Mouse (Mus musculus) myocyte (in vitro differentiated cells): ENCODE results near the gene Eed. TPM values are rescaled to one million over a fixed set of nuclear protein-coding genes. Genes with fewer than 3 reads are reported as not detected.

Source experiments
- H3K27me3 ChIP-seq: one replicate; pipeline ENCODE4 v1.6.1; 2011; ENCODE audit not compliant: control insufficient read depth, insufficient read depth, insufficient read length
- H3K36me3 ChIP-seq: one replicate; pipeline ENCODE4 v1.6.1; 2011; ENCODE audit not compliant: control insufficient read depth, insufficient read depth
- H3K4me2 ChIP-seq: one replicate; pipeline ENCODE4 v1.6.1; 2011; ENCODE audit warnings: low read depth, control low read depth
- H3K4me3 ChIP-seq: one replicate; pipeline ENCODE4 v1.5.1; 2011; ENCODE audit warnings: mild to moderate bottlenecking, control low read depth, moderate library complexity
- H3K79me2 ChIP-seq: one replicate; pipeline ENCODE4 v1.6.1; 2011; ENCODE audit not compliant: control insufficient read depth, insufficient read depth
- H3ac ChIP-seq: one replicate; pipeline ENCODE4 v1.6.1; 2011; ENCODE audit not compliant: control insufficient read depth, insufficient read length
- CEBPB ChIP-seq: IDR thresholded peaks from 2 replicates; pipeline ENCODE4 v1.6.1; 2011; ENCODE audit warnings: mild to moderate bottlenecking, moderate library complexity; ENCODE audit not compliant: poor library complexity, insufficient read depth, severe bottlenecking
- E2F4 ChIP-seq: IDR thresholded peaks from one replicate; pipeline ENCODE4 v1.6.1; 2011; ENCODE audit warnings: mild to moderate bottlenecking, control low read depth, moderate library complexity; ENCODE audit not compliant: insufficient read depth
- MAX ChIP-seq: IDR thresholded peaks from one replicate; pipeline ENCODE4 v1.6.1; 2011; ENCODE audit warnings: low read depth, mild to moderate bottlenecking, control low read depth
- MYOD1 ChIP-seq, 3 experiments: IDR thresholded peaks; one replicate each; pipeline ENCODE4 v1.6.1; 2011; ENCODE audit warnings: control low read depth in 2 of 3, low read depth in 2 of 3, mild to moderate bottlenecking in 2 of 3, moderate library complexity in 1 of 3; ENCODE audit not compliant: insufficient read length in 2 of 3, control insufficient read depth in 1 of 3
- MYOG ChIP-seq, 3 experiments: IDR thresholded peaks; one replicate each; pipeline ENCODE4 v1.6.1; 2011; ENCODE audit warnings: control low read depth in 2 of 3, low read depth in 2 of 3, mild to moderate bottlenecking in 2 of 3; ENCODE audit not compliant: insufficient read length in 2 of 3, control insufficient read depth in 1 of 3, insufficient read depth in 1 of 3
- POLR2A ChIP-seq: IDR thresholded peaks from one replicate; pipeline ENCODE4 v1.6.1; 2011; ENCODE audit warnings: low read depth, mild to moderate bottlenecking, control low read depth, moderate library complexity; ENCODE audit not compliant: insufficient read length
- POLR2AphosphoS2 ChIP-seq: IDR thresholded peaks from one replicate; pipeline ENCODE4 v1.6.1; 2011; ENCODE audit warnings: low read depth, control low read depth; ENCODE audit not compliant: insufficient read length
- REST ChIP-seq: IDR thresholded peaks from one replicate; pipeline ENCODE4 v1.6.1; 2011; ENCODE audit warnings: mild to moderate bottlenecking, control low read depth, moderate library complexity; ENCODE audit not compliant: insufficient read depth, insufficient read length
- SRF ChIP-seq: IDR thresholded peaks from one replicate; pipeline ENCODE4 v1.6.1; 2011; ENCODE audit warnings: low read depth; ENCODE audit not compliant: control insufficient read depth, insufficient read length
- TCF12 ChIP-seq: IDR thresholded peaks from one replicate; pipeline ENCODE4 v1.6.1; 2011; ENCODE audit warnings: mild to moderate bottlenecking, control low read depth; ENCODE audit not compliant: poor library complexity, insufficient read depth, severe bottlenecking
- TCF3 ChIP-seq: IDR thresholded peaks from one replicate; pipeline ENCODE4 v1.6.1; 2011; ENCODE audit warnings: low read depth, control low read depth; ENCODE audit not compliant: insufficient read length
- USF1 ChIP-seq: IDR thresholded peaks from one replicate; pipeline ENCODE4 v1.6.1; 2011; ENCODE audit warnings: low read depth, mild to moderate bottlenecking, control low read depth, moderate library complexity
- polyA plus RNA-seq: library from polyadenylated mRNA; unstranded; fragments of >200 nt; fragmentation: generic; extraction: Trizol; gene quantifications from one replicate; pipeline ENCODE4 v1.2.1, GENCODE M21; 2012; ENCODE audit warnings: missing spikeins

Gene Eed
- polyA plus RNA-seq, 1 experiment = 25.7 TPM

DNA sequence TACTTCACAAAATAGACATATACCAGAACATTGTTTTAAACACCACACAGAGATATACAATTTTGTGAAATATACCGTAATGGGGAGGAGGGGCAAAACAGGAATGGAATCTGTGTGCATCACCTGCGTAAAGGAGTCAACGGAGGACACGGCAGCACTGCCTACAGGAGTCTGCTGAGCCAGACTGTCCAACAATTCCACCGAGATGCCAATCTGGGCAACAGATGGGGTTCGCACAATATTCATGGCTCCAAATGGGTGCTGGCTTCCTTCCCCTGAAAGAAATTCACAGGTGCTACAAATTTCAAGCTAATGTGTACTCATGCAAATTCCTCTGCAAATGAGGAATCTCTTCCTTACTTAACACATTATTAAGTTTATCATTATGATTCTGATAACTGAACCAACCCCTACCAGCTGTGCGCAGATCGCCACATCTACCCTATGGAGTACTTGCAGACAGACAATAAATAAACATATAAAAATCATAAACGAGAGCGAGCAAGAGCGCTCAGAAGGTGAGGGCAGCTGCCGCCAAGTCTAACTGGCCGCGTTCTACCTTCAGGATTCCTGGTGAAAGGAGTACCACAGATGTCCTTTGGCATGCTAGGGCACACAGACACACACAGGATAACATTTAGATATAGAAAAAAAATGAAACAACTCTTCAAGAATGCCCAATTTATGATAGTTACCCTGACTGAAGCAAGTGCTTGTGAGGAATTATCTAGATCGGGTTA is 57.2 kb downstream of the Eed start:
- H3K79me2 ChIP-seq = no peaks in the 10 kb centered on the region
- no peak overlapping the region for H3K4me2 ChIP-seq
- no peak overlapping the region for H3K4me3 ChIP-seq
- TF ChIP-seq CEBPB = no peak
- TF ChIP-seq REST = no peak
- TF ChIP-seq USF1 = no peak
- TF ChIP-seq MAX = no peak
- TF ChIP-seq POLR2AphosphoS2 = no peak
- TF ChIP-seq MYOD1 (IDR thresholded peaks at IDR 0.05; ENCODE audit: control insufficient read depth in 1 of 3, insufficient read length in 2 of 3, low read depth in 2 of 3) = no peak
- no peak for TF ChIP-seq MYOG (IDR thresholded peaks at IDR 0.05; ENCODE audit: control insufficient read depth in 1 of 3, insufficient read depth in 1 of 3, insufficient read length in 2 of 3, low read depth in 2 of 3)
- no peak for TF ChIP-seq POLR2A
- no peak for TF ChIP-seq E2F4
- TF ChIP-seq SRF = no peak
- no peak for TF ChIP-seq TCF3
- TF ChIP-seq TCF12 = no peak
- no peaks in the 10 kb centered on the region for H3K27me3 ChIP-seq
- H3K36me3 ChIP-seq = peaks cover 4% of the 10 kb centered on the region
- H3ac ChIP-seq = no peak overlapping the region

- TF ChIP-seq MYOD1 (IDR thresholded peaks at IDR 0.05; ENCODE audit: control insufficient read depth in 1 of 3, insufficient read length in 2 of 3, low read depth in 2 of 3) (no peak), CEBPB (no peak), TCF12 (no peak), POLR2A (no peak), SRF (no peak), POLR2AphosphoS2 (no peak)
- no peak overlapping the region for H3ac ChIP-seq
- H3K4me2 ChIP-seq = no peak overlapping the region
- no peaks in the 10 kb centered on the region for H3K79me2 ChIP-seq
- H3K36me3 ChIP-seq = peaks cover 4% of the 10 kb centered on the region
- no peak overlapping the region for H3K4me3 ChIP-seq
- H3K27me3 ChIP-seq = no peaks in the 10 kb centered on the region
These were observed 63.0 kb downstream of the Eed start for GRCm38 (mm10) chr7:89917776-89918175.

GRCm38 (mm10) chr7:89916711-89917110 is 64.1 kb downstream of the Eed start:
- no peak for TF ChIP-seq USF1
- TF ChIP-seq SRF = no peak
- no peak for TF ChIP-seq POLR2AphosphoS2
- no peak for TF ChIP-seq CEBPB
- TF ChIP-seq REST = no peak
- no peak for TF ChIP-seq MYOD1 (IDR thresholded peaks at IDR 0.05; ENCODE audit: control insufficient read depth in 1 of 3, insufficient read length in 2 of 3, low read depth in 2 of 3)
- no peak for TF ChIP-seq TCF3
- no peak for TF ChIP-seq E2F4
- TF ChIP-seq TCF12 = no peak
- TF ChIP-seq POLR2A = no peak
- no peak for TF ChIP-seq MAX
- TF ChIP-seq MYOG (IDR thresholded peaks at IDR 0.05; ENCODE audit: control insufficient read depth in 1 of 3, insufficient read depth in 1 of 3, insufficient read length in 2 of 3, low read depth in 2 of 3) = no peak
- H3K4me3 ChIP-seq = no peak overlapping the region
- H3K79me2 ChIP-seq = no peaks in the 10 kb centered on the region
- H3ac ChIP-seq = no peak overlapping the region
- no peak overlapping the region for H3K4me2 ChIP-seq
- H3K27me3 ChIP-seq = no peaks in the 10 kb centered on the region
- peaks cover 4% of the 10 kb centered on the region for H3K36me3 ChIP-seq

- TF ChIP-seq POLR2AphosphoS2 (no peak), SRF (no peak), REST (no peak), MAX (no peak), TCF3 (no peak), CEBPB (no peak), MYOG (IDR thresholded peaks at IDR 0.05; ENCODE audit: control insufficient read depth in 1 of 3, insufficient read depth in 1 of 3, insufficient read length in 2 of 3, low read depth in 2 of 3) (no peak), USF1 (no peak), TCF12 (no peak), E2F4 (no peak), MYOD1 (IDR thresholded peaks at IDR 0.05; ENCODE audit: control insufficient read depth in 1 of 3, insufficient read length in 2 of 3, low read depth in 2 of 3) (no peak), POLR2A (no peak)
- H3K79me2 ChIP-seq = no peaks in the 10 kb centered on the region
- no peak overlapping the region for H3K4me3 ChIP-seq
- no peaks in the 10 kb centered on the region for H3K27me3 ChIP-seq
- peaks cover 4% of the 10 kb centered on the region for H3K36me3 ChIP-seq
- H3ac ChIP-seq = no peak overlapping the region
- no peak overlapping the region for H3K4me2 ChIP-seq
These were observed 67.2 kb downstream of the Eed start for GRCm38 (mm10) chr7:89913432-89914158.
